Mouse (Mus musculus): Measurements from ENCODE around the gene Afg1l.

The Afg1l gene

GRCm38 (mm10) chr10:42478341-42478720 lies at the start of gene Afg1l:
Afg1l (minus strand) TSS chr10:42478565.
- DNase-seq (ENCODE audit: low spot score in 2 of 2): peak; percentile 93

GRCm38 (mm10) chr10:42525682-42526081 lies 47.3 kb upstream of the Afg1l start:
- DNase-seq (ENCODE audit: low spot score in 2 of 2): no peak

GRCm38 (mm10) chr10:42523556-42524162 lies 45.3 kb upstream of the Afg1l start:
- DNase-seq (ENCODE audit: low spot score in 2 of 2): no peak

GRCm38 (mm10) chr10:42522912-42523311 lies 44.5 kb upstream of the Afg1l start:
- no peak for DNase-seq (ENCODE audit: low spot score in 2 of 2)

GRCm38 (mm10) chr10:42521315-42521981 lies 43.1 kb upstream of the Afg1l start:
- no peak for DNase-seq (ENCODE audit: low spot score in 2 of 2)

GRCm38 (mm10) chr10:42518363-42518762 lies 40.0 kb upstream of the Afg1l start:
- peak; percentile 14 to 35 for DNase-seq (ENCODE audit: low spot score in 2 of 2)

- no peak for DNase-seq (ENCODE audit: low spot score in 2 of 2)
Measured at GRCm38 (mm10) chr10:42514125-42514524, 35.8 kb upstream of the Afg1l start.

- DNase-seq (ENCODE audit: low spot score in 2 of 2): no peak
Measured at GRCm38 (mm10) chr10:42511184-42512135, 33.1 kb upstream of the Afg1l start.

- peak in 1 of 2 experiments; percentile 11 for DNase-seq (ENCODE audit: low spot score in 2 of 2)
Measured at GRCm38 (mm10) chr10:42510141-42510540, 31.8 kb upstream of the Afg1l start.

- no peak for DNase-seq (ENCODE audit: low spot score in 2 of 2)
Measured at GRCm38 (mm10) chr10:42504096-42504710, 25.8 kb upstream of the Afg1l start.

GRCm38 (mm10) chr10:42502349-42503111 lies 24.2 kb upstream of the Afg1l start:
- DNase-seq (ENCODE audit: low spot score in 2 of 2): peak in 1 of 2 experiments; percentile 46

- peak; percentile 94 to 96 for DNase-seq (ENCODE audit: low spot score in 2 of 2)
Measured at GRCm38 (mm10) chr10:42501775-42502348, 23.5 kb upstream of the Afg1l start, which contains the start of gene Snx3. Snx3 (plus strand) TSS chr10:42502030.

GRCm38 (mm10) chr10:42501161-42501560 lies 22.8 kb upstream of the Afg1l start:
- DNase-seq (ENCODE audit: low spot score in 2 of 2): peak in 1 of 2 experiments; percentile 7

- DNase-seq (ENCODE audit: low spot score in 2 of 2): no peak
Measured at GRCm38 (mm10) chr10:42500611-42501010, 22.2 kb upstream of the Afg1l start.

GRCm38 (mm10) chr10:42493000-42493399 lies 14.6 kb upstream of the Afg1l start:
- no peak for DNase-seq (ENCODE audit: low spot score in 2 of 2)

GRCm38 (mm10) chr10:42492027-42492771 lies 13.8 kb upstream of the Afg1l start:
- no peak for DNase-seq (ENCODE audit: low spot score in 2 of 2)

GRCm38 (mm10) chr10:42491158-42491557 lies 12.8 kb upstream of the Afg1l start:
- no peak for DNase-seq (ENCODE audit: low spot score in 2 of 2)

GRCm38 (mm10) chr10:42488606-42489296 lies 10.4 kb upstream of the Afg1l start:
- DNase-seq (ENCODE audit: low spot score in 2 of 2): no peak

- no peak for DNase-seq (ENCODE audit: low spot score in 2 of 2)
Measured at GRCm38 (mm10) chr10:42480719-42481118, 2.4 kb upstream of the Afg1l start.
